15 mouse cellular contexts compared by ENCODE assay signal in genomic region chr13:54879325-54879724, GRCm38 (mm10).
DNase-seq lines count a peak whose midpoint lies in the region; ATAC-seq lines count a peak whose summit lies in the region.
"Had no signal": no experiment of that assay in that cellular context is flagged by ENCODE, and none has a peak within 500 bp of the region (broad histone marks: within the 10 kb centered on the region; RNA-seq: fewer than 3 reads in every experiment).

No protein-coding gene starts in this region.

- H3K4me2 ChIP-seq in neural tube, embryonic 15.5 days, result no peak overlapping the region
- H3K4me2 ChIP-seq: limb, embryonic 13.5 days; lung, embryonic 15.5 days; midbrain, embryonic 11.5 days; neural tube, embryonic 12.5 days had no signal

- no peak overlapping the region for H3K27ac ChIP-seq in neural tube, embryonic 15.5 days (replicated peaks)
- H3K27ac ChIP-seq: limb, embryonic 13.5 days; lung, embryonic 15.5 days; neural tube, embryonic 12.5 days had no signal

- WGBS in neural tube, embryonic 15.5 days, result 63% methylated on average over 5 of the region's 5 CpGs

- 0 out of 2 replicates have a peak, but pooled peaks have one; percentile 15 for ATAC-seq in neural tube, embryonic 15.5 days (ENCODE audit: low FRiP score)
- no peak for ATAC-seq in megakaryocyte-erythroid progenitor cell, adult 5-6 weeks (replicated peaks; ENCODE audit: low FRiP score, low TSS enrichment, poor library complexity, severe bottlenecking)

- H3K27me3 ChIP-seq in neural tube, embryonic 15.5 days (replicated peaks), result peaks cover 7% of the 10 kb centered on the region; the same call in 1 of the 2 replicates

- H3K36me3 ChIP-seq in neural tube, embryonic 15.5 days, result no peaks in the 10 kb centered on the region
- H3K36me3 ChIP-seq: limb, embryonic 13.5 days; lung, embryonic 15.5 days; neural tube, embryonic 12.5 days had no signal

- no peaks in the 10 kb centered on the region for H3K9me3 ChIP-seq in neural tube, embryonic 15.5 days (replicated peaks)
- H3K9me3 ChIP-seq: limb, embryonic 13.5 days; lung, embryonic 15.5 days; neural tube, embryonic 12.5 days had no signal

- H3K4me3 ChIP-seq in neural tube, embryonic 15.5 days (replicated peaks), result no peak overlapping the region
- H3K4me3 ChIP-seq: erythroblast, embryonic 14.5 days; limb, embryonic 13.5 days; lung, embryonic 15.5 days; neural tube, embryonic 12.5 days had no signal

- peaks cover 23% of the 10 kb centered on the region for H3K4me1 ChIP-seq in neural tube, embryonic 15.5 days
- H3K4me1 ChIP-seq: lung, embryonic 15.5 days had no signal

- no peak overlapping the region for H3K9ac ChIP-seq in neural tube, embryonic 15.5 days (replicated peaks)
- H3K9ac ChIP-seq: limb, embryonic 13.5 days; lung, embryonic 15.5 days; neural tube, embryonic 12.5 days had no signal

- peak; percentile 8 for DNase-seq in adrenal gland, adult 8-10 months
- no peak for DNase-seq in adrenal gland, postnatal 36 days
- no peak for DNase-seq in neural tube, embryonic 10.5 days (ENCODE audit: extremely low spot score, low spot score)
- peak; percentile 56 to 65 for DNase-seq in layer of hippocampus, postnatal 10 days (ENCODE audit: low spot score in 2 of 2)
- DNase-seq in right cerebral cortex, postnatal 36 days (ENCODE audit: low spot score in 2 of 2), result peak; percentile 74 to 80
- DNase-seq in gastrocnemius, postnatal 10 days, result no peak
- DNase-seq: adrenal gland, adult 2 months; kidney, adult 2 months had no signal

Comparison
In these comparisons a context has a peak if more than half of its experiments do, and no peak if none do; other contexts are left out.
1. DNase-seq: peak in adrenal gland, adult 8-10 months (single experiment), layer of hippocampus, postnatal 10 days (2 of 2) and right cerebral cortex, postnatal 36 days (2 of 2); none in adrenal gland, postnatal 36 days (0 of 2), neural tube, embryonic 10.5 days (single experiment) and gastrocnemius, postnatal 10 days (single experiment).